Mouse (Mus musculus) CD4-positive helper T cell, adult 2 months (primary cell): ENCODE measurements at regions not wholly inside any gene's neighbourhood (a gene's known extent, or its start where the extent isn't known, plus 50 kb on each side); places are given as distances from the start of the nearest gene placed in this dataset.

ENCODE experiments used
- DNase-seq: peaks from one replicate; pipeline ENCODE4 v3.0.0-alpha.2; 2012; ENCODE audit warnings: low read depth, missing footprints, low spot score

- no peak for DNase-seq
Measured at GRCm38 (mm10) chr14:83638306-83638705, 805.1 kb upstream of the Pcdh17 start.

- no peak for DNase-seq
Measured at GRCm38 (mm10) chr14:83639813-83640481, 803.4 kb upstream of the Pcdh17 start.

GRCm38 (mm10) chr14:83648643-83649042 is 794.7 kb upstream of the Pcdh17 start:
- peak; percentile 6 for DNase-seq

GRCm38 (mm10) chr14:83664065-83664464 is 779.3 kb upstream of the Pcdh17 start:
- no peak for DNase-seq
